ENCODE assay signal across 9 mouse cellular contexts in the genomic region with DNA sequence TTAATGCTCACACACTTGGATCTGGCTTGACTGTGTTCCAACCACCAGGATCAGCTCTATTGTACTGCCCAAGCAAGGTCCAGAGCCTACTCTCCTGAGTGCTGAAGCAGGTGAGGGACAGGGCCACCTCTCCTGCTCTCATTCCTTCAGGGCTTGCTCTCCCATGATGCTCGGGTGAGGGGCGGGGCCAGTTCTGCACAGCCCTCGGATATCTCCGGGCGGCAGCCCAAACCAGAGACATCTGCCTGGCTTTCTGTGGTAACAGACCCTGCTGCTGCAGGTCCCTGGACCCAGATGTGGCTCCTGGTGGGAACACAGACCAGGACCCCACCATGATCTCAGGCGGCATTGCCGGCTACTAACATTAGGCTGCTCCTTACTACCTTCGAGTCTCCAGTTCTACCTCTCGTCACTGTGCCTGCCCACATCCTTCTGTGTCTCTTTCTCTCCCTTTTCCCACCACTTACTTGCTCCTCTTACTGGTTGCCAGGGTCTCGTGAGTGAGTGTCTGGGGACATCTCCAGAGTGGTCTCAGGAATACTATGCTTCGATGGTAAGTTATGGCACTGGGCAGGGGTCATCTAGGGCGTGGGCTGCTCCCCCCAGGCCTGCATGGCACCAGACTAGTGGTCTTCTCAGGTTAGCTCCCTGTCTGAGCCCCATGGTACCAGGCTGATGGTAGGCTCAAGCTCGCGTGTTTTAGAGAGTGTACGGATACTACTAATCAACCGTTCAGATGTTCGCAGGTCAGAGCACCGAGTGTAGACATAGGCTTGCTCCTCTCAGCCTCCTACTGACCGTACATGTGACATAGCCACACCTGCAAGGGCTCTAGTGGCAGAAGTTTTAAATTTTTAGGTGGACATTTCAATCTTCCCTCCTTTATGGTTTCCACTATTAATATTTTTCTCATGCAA. TPM values are rescaled to one million over a fixed set of nuclear protein-coding genes. Genes with fewer than 3 reads are reported as not detected.
A peak's percentile ranks its signal among the peaks of the same experiment; 100 is the strongest.
DNase-seq lines count a peak whose midpoint lies in the region; ATAC-seq and TF ChIP-seq lines count a peak whose summit lies in the region.
"Had no signal": no experiment of that assay in that cellular context is flagged by ENCODE, and none has a peak within 500 bp of the region (broad histone marks: within the 10 kb centered on the region; RNA-seq: fewer than 3 reads in every experiment).

No protein-coding gene starts in this region.

- H3K9ac ChIP-seq in liver, embryonic 16.5 days (ENCODE audit: low read depth, low read length): peak overlapping the region; percentile 40; the same call in 1 of the 2 replicates
- H3K9ac ChIP-seq in midbrain, embryonic 15.5 days: no peak overlapping the region
- no peak overlapping the region for H3K9ac ChIP-seq in midbrain, postnatal 0 days (replicated peaks; ENCODE audit: low read length, poor library complexity, severe bottlenecking)
- H3K9ac ChIP-seq: hindbrain, embryonic 15.5 days had no signal

- peaks cover 7% of the 10 kb centered on the region for H3K36me3 ChIP-seq in heart, embryonic 10.5 days
- H3K36me3 ChIP-seq in liver, embryonic 16.5 days (ENCODE audit: control insufficient read depth, insufficient read depth): no peaks in the 10 kb centered on the region
- peaks cover 4% of the 10 kb centered on the region; the same call in 1 of the 2 replicates for H3K36me3 ChIP-seq in midbrain, embryonic 15.5 days (replicated peaks)
- no peaks in the 10 kb centered on the region for H3K36me3 ChIP-seq in midbrain, postnatal 0 days (ENCODE audit: insufficient read depth, low read length)

- 68% methylated on average over 19 of the region's 19 CpGs for WGBS in heart, embryonic 10.5 days
- 59% methylated on average over 19 of the region's 19 CpGs for WGBS in liver, embryonic 16.5 days (ENCODE audit: insufficient replicate concordance)
- 77% methylated on average over 19 of the region's 19 CpGs for WGBS in midbrain, embryonic 15.5 days
- 84% methylated on average over 19 of the region's 19 CpGs for WGBS in midbrain, postnatal 0 days

- no peaks in the 10 kb centered on the region for H3K9me3 ChIP-seq in heart, embryonic 10.5 days
- H3K9me3 ChIP-seq in liver, embryonic 16.5 days (replicated peaks; ENCODE audit: control insufficient read depth, low read length): no peaks in the 10 kb centered on the region
- no peaks in the 10 kb centered on the region for H3K9me3 ChIP-seq in midbrain, embryonic 15.5 days
- no peaks in the 10 kb centered on the region for H3K9me3 ChIP-seq in midbrain, postnatal 0 days (ENCODE audit: low read length)
- H3K9me3 ChIP-seq: hindbrain, embryonic 15.5 days had no signal

- peak overlapping the region; percentile 16; the same call in 1 of the 2 replicates for H3K4me3 ChIP-seq in heart, embryonic 10.5 days
- peak overlapping the region; percentile 16; the same call in 1 of the 2 replicates for H3K4me3 ChIP-seq in liver, embryonic 16.5 days (ENCODE audit: low read depth, low read length)
- no peak overlapping the region for H3K4me3 ChIP-seq in midbrain, embryonic 15.5 days
- no peak overlapping the region for H3K4me3 ChIP-seq in midbrain, postnatal 0 days (ENCODE audit: low read depth, low read length)
- H3K4me3 ChIP-seq: hindbrain, embryonic 15.5 days had no signal

- peak; percentile 53 for ATAC-seq in CD4-positive, CD25-positive, alpha-beta regulatory T cell, adult 4 months
- ATAC-seq in common myeloid progenitor, adult 5-6 weeks (replicated peaks; ENCODE audit: low read depth, poor library complexity, severe bottlenecking): peak; percentile 67
- peak; percentile 78 for ATAC-seq in liver, embryonic 16.5 days (ENCODE audit: low read depth)
- no peak for ATAC-seq in midbrain, embryonic 15.5 days (replicated peaks)
- no peak for ATAC-seq in midbrain, postnatal 0 days (ENCODE audit: low FRiP score)

- H3K27me3 ChIP-seq in heart, embryonic 10.5 days (ENCODE audit: insufficient read depth, poor library complexity, severe bottlenecking): no peaks in the 10 kb centered on the region
- no peaks in the 10 kb centered on the region for H3K27me3 ChIP-seq in liver, embryonic 16.5 days (ENCODE audit: control insufficient read depth, insufficient read depth, low read depth, low read length)
- no peaks in the 10 kb centered on the region for H3K27me3 ChIP-seq in midbrain, embryonic 15.5 days (replicated peaks)
- no peaks in the 10 kb centered on the region for H3K27me3 ChIP-seq in midbrain, postnatal 0 days (ENCODE audit: insufficient read depth, low read length)
- H3K27me3 ChIP-seq: hindbrain, embryonic 15.5 days had no signal

- H3K4me1 ChIP-seq in heart, embryonic 10.5 days: no peaks in the 10 kb centered on the region; the same call in 1 of the 2 replicates
- H3K4me1 ChIP-seq in liver, embryonic 16.5 days (ENCODE audit: control insufficient read depth, low read depth, low read length): peaks cover 8% of the 10 kb centered on the region
- no peaks in the 10 kb centered on the region for H3K4me1 ChIP-seq in midbrain, embryonic 15.5 days
- H3K4me1 ChIP-seq in midbrain, postnatal 0 days (ENCODE audit: insufficient read depth, low read length): no peaks in the 10 kb centered on the region
- H3K4me1 ChIP-seq: hindbrain, embryonic 15.5 days had no signal

- peak overlapping the region; percentile 34 for H3K4me2 ChIP-seq in liver, embryonic 16.5 days (ENCODE audit: low read depth, low read length)
- no peak overlapping the region for H3K4me2 ChIP-seq in midbrain, embryonic 15.5 days
- no peak overlapping the region for H3K4me2 ChIP-seq in midbrain, postnatal 0 days (ENCODE audit: low read depth, low read length, poor library complexity, severe bottlenecking)
- H3K4me2 ChIP-seq: hindbrain, embryonic 15.5 days had no signal

- intact Hi-C loops in heart, postnatal 14 days (cut with DNase I): no loop called here

- no peak for DNase-seq in heart, embryonic 10.5 days (ENCODE audit: low spot score)
- DNase-seq in heart, postnatal 14 days: no peak
- DNase-seq in cerebellum, adult 8-10 months: no peak
- DNase-seq in midbrain, postnatal 0 days (ENCODE audit: low spot score): no peak

- no peak overlapping the region for H3K27ac ChIP-seq in heart, embryonic 10.5 days
- H3K27ac ChIP-seq in liver, embryonic 16.5 days (ENCODE audit: low read length): no peak overlapping the region
- no peak overlapping the region for H3K27ac ChIP-seq in midbrain, embryonic 15.5 days
- no peak overlapping the region for H3K27ac ChIP-seq in midbrain, postnatal 0 days (ENCODE audit: low read depth, low read length)
- H3K27ac ChIP-seq: hindbrain, embryonic 15.5 days had no signal

- no peak for TF ChIP-seq CTCF in midbrain, postnatal 0 days (IDR thresholded peaks at IDR 0.05)

RNA-seq across cellular contexts. Expression of a gene that starts 9.0 kb away (rescaled TPM):
- 8.3 and 13.7 TPM in 2 replicates for polyA plus RNA-seq in heart, embryonic 10.5 days (2016; fragmentation: Nextera tagmentation; extraction: Ambion mirVana)
- 10 to 100 TPM; 24.6 to 27.9 TPM for total RNA-seq in heart, postnatal 14 days (2021)
- 10 to 100 TPM; 65.5 to 74.2 TPM for polyA plus RNA-seq in CD4-positive, CD25-positive, alpha-beta regulatory T cell, adult 4 months (2017; shearing (Covaris generic))
- total RNA-seq in common myeloid progenitor, adult 5-6 weeks (2017): 68.4 and 74.4 TPM in 2 replicates
- 6.0 and 6.1 TPM in 2 replicates for polyA plus RNA-seq in liver, embryonic 16.5 days (2015; fragmentation: Nextera tagmentation; extraction: Ambion mirVana)
- 22.0 and 22.1 TPM in 2 replicates for polyA plus RNA-seq in midbrain, embryonic 15.5 days (2015; fragmentation: Nextera tagmentation; extraction: Ambion mirVana)
- total RNA-seq in midbrain, postnatal 0 days (2014; rRNA removed): 33.6 and 34.2 TPM in 2 replicates
- polyA plus RNA-seq in midbrain, postnatal 0 days (2015; fragmentation: Nextera tagmentation; extraction: Ambion mirVana): 14.2 and 17.1 TPM in 2 replicates

Comparison
In these comparisons a context has a peak if more than half of its experiments do, and no peak if none do; other contexts are left out.
1. H3K4me3 ChIP-seq: peak in heart, embryonic 10.5 days (single experiment) and liver, embryonic 16.5 days (single experiment); none in midbrain, embryonic 15.5 days (single experiment) and midbrain, postnatal 0 days (single experiment).
2. ATAC-seq: peak in CD4-positive, CD25-positive, alpha-beta regulatory T cell, adult 4 months (single experiment), common myeloid progenitor, adult 5-6 weeks (single experiment) and liver, embryonic 16.5 days (single experiment); none in midbrain, embryonic 15.5 days (single experiment) and midbrain, postnatal 0 days (single experiment).